Mouse (Mus musculus) hindbrain, embryonic 11.5 days (tissue): ENCODE measurements around the gene Podnl1. TPM values are rescaled to one million over a fixed set of nuclear protein-coding genes. Genes with fewer than 3 reads are reported as not detected.

Experiments used
- ATAC-seq: fragments of 200-750 bp; cut with Nextera tagmentation; 2 replicates; pipeline ENCODE4 v1.8.0; 2017; ENCODE audit warnings: mild to moderate bottlenecking, moderate TSS enrichment, moderate library complexity; ENCODE audit not compliant: low FRiP score
- DNase-seq: peaks from one replicate; pipeline ENCODE4 v3.0.0-alpha.2; 2015; ENCODE audit warnings: low spot score
- H3K27ac ChIP-seq: fragments of 300-500 bp; sonication (generic); 2 replicates; pipeline ENCODE4 v1.5.1; 2014; ENCODE audit warnings: mild to moderate bottlenecking, low read depth, low read length
- H3K27me3 ChIP-seq: fragments of 300-500 bp; sonication (generic); 2 replicates; pipeline ENCODE4 v1.6.1; 2014; ENCODE audit warnings: mild to moderate bottlenecking, low read length, moderate library complexity, mixed read lengths; ENCODE audit not compliant: control insufficient read depth, insufficient read depth
- H3K36me3 ChIP-seq: fragments of 300-500 bp; sonication (generic); 2 replicates; pipeline ENCODE4 v1.6.1; 2014; ENCODE audit warnings: mild to moderate bottlenecking, low read length, moderate library complexity, mixed read lengths; ENCODE audit not compliant: control insufficient read depth, insufficient read depth
- H3K4me1 ChIP-seq: fragments of 300-500 bp; sonication (generic); replicated peaks from 2 replicates; pipeline ENCODE4 v1.6.1; 2014; ENCODE audit warnings: low read length, mixed read lengths; ENCODE audit not compliant: control insufficient read depth, insufficient read depth
- H3K4me2 ChIP-seq: fragments of 300-500 bp; sonication (generic); replicated peaks from 2 replicates; pipeline ENCODE4 v1.6.1; 2014; ENCODE audit warnings: mild to moderate bottlenecking, low read depth, low read length
- H3K4me3 ChIP-seq: fragments of 300-500 bp; sonication (generic); 2 replicates; pipeline ENCODE4 v1.5.1; 2014; ENCODE audit warnings: low read depth, low read length
- H3K9ac ChIP-seq: fragments of 300-500 bp; sonication (generic); 2 replicates; pipeline ENCODE4 v1.6.1; 2014; ENCODE audit warnings: low read depth, low read length
- H3K9me3 ChIP-seq: fragments of 300-500 bp; sonication (generic); 2 replicates; pipeline ENCODE4 v1.6.1; 2016; ENCODE audit warnings: low read length; ENCODE audit not compliant: control insufficient read depth
- WGBS: fragments of 180-500 bp; shearing (Covaris S2); extraction: QIAGEN DNeasy Blood & Tissue Kit; methylation state at CpG from one replicate; pipeline ENCODE4 v1.1.7; 2014; 5-methylcytosine and 5-hydroxymethylcytosine counted together
- polyA plus RNA-seq: library from polyadenylated mRNA; unstranded; fragments of >200 nt; fragmentation: Nextera tagmentation; extraction: Ambion mirVana; gene quantifications from 2 replicates; pipeline ENCODE4 v1.2.1, GENCODE M21; 2014

Podnl1 gene
- polyA plus RNA-seq, 1 experiment from 2014 or later = 0.23 TPM

DNA sequence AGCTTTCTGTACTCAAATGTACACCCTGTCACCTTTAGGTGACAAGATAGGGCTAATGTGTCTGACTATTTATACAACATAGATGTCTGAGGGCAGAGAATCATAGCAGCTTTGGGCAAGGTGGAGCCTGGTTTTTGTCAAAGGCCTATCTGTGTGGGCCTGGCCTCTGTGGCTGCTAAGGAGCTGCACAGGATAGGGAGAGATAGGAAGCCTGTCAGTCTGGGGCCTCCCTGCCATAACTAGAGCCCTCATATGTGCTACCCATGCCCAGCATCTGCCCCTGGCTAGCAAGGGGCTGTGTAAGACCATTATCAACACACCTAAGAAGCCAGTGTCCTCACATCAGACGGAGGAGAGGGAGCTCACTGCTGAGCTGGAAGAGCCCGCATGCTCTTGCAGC lies 41.9 kb downstream of the Podnl1 start:
- Histone ChIP-seq H3K9ac (no peak overlapping the region), H3K36me3 (peaks cover 5% of the 10 kb centered on the region; the same call in 1 of the 2 replicates), H3K4me3 (no peak overlapping the region), H3K4me2 (no peak overlapping the region), H3K27me3 (no peaks in the 10 kb centered on the region), H3K4me1 (no peaks in the 10 kb centered on the region), H3K27ac (no peak overlapping the region), H3K9me3 (no peaks in the 10 kb centered on the region)
- no peak for ATAC-seq
- no peak for DNase-seq
- WGBS = 89% methylated on average over 2 of the region's 2 CpGs

DNA sequence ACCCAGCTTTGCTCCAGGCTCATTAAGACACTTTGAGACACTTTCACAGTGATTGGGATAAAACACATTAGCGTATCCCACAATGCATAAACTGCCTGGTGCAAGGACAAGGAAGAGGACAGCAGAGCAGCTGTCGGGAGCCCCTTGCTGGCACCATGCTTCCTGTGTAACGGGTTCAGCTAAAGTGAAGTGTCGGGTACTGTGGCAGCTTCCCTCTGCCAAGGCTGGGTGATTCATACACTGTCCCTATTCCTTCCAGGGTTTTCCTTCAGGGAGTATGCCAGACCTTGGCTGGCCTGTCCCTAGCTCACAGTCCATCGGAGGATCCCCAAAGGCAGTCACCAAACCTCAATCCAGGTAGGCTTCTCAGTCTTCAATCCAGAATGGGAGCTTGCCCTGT lies 44.3 kb downstream of the Podnl1 start:
- Histone ChIP-seq H3K9ac (no peak overlapping the region), H3K4me1 (no peaks in the 10 kb centered on the region), H3K9me3 (no peaks in the 10 kb centered on the region), H3K4me2 (no peak overlapping the region), H3K27me3 (no peaks in the 10 kb centered on the region), H3K36me3 (peaks cover 17% of the 10 kb centered on the region), H3K4me3 (no peak overlapping the region), H3K27ac (no peak overlapping the region)
- DNase-seq (no peak), ATAC-seq (no peak)
- 93% methylated on average over 5 of the region's 5 CpGs for WGBS

DNA sequence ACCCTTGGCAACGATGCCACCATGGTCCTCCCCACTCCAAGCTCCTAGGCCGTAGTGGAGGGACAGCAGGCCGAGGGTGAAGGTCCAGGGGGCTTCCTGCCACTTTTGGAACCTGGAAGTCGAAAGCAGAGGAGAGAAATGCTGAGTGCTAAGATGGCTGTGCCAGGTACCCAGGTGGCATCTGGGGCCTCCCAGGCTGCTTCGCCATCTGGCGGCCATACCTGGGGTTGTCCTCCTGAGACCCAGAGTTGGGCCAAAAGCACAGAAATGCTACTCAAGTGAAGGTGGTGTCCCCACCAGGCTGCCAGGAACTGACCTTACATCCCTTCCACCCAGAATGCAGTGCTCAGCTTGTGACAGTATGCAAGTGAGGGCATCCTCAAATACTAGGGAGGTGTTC lies 48.1 kb downstream of the Podnl1 start:
- no peaks in the 10 kb centered on the region for H3K27me3 ChIP-seq
- ATAC-seq (no peak), DNase-seq (no peak)
- no peaks in the 10 kb centered on the region for H3K9me3 ChIP-seq
- H3K27ac ChIP-seq = no peak overlapping the region
- H3K4me3 ChIP-seq = no peak overlapping the region
- WGBS = 83% methylated on average over 6 of the region's 6 CpGs
- no peak overlapping the region for H3K9ac ChIP-seq
- H3K36me3 ChIP-seq = peaks cover 18% of the 10 kb centered on the region
- H3K4me1 ChIP-seq = no peaks in the 10 kb centered on the region
- no peak overlapping the region for H3K4me2 ChIP-seq

DNA sequence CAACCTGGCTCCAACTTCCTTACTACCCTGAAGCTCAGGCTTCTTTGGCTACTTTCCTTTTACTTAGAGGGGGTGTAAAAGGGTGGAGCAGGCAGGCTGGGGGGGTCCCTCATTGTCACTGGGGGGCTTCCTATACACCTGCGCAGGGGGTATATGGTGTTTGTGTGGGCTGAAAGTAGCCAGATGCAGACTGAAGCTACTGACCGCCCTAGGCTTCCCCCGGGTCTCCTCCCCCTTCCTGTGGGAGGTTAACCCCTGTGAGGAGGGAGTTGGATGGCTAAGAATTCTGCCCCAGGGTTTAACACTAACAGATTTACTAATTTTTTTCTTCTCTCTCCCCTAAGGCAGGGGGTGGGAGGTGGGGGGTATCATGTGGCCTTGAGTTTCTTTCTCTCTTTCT lies 50.8 kb downstream of the Podnl1 start:
- peaks cover 16% of the 10 kb centered on the region for H3K36me3 ChIP-seq
- DNase-seq = no peak
- no peak overlapping the region for H3K27ac ChIP-seq
- H3K4me2 ChIP-seq = no peak overlapping the region
- ATAC-seq = no peak
- WGBS = 51% methylated on average over 3 of the region's 3 CpGs
- no peak overlapping the region for H3K4me3 ChIP-seq
- no peaks in the 10 kb centered on the region for H3K27me3 ChIP-seq
- peaks cover 19% of the 10 kb centered on the region; the same call in 1 of the 2 replicates for H3K4me1 ChIP-seq
- no peak overlapping the region for H3K9ac ChIP-seq
- H3K9me3 ChIP-seq = no peaks in the 10 kb centered on the region

DNA sequence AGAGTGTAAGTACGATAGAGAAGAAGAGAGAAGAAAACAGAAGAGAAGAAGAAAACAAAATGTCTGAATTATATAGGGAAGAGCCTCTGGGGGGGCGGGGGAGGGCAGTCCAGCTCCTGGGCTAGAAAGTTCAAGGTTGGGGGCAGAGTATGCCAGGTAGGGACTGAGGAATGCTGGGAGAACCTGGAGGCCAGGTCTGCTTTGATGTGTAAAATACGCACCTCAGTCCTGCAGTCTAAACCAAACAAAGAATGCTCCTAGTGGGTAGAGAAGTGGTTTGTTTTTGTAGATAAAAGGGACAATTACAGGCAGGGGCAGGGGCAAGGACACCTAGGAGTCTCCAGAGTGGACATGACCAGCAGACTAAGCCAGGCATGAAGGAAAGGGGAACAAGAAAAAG lies 51.6 kb downstream of the Podnl1 start:
- Histone ChIP-seq H3K4me2 (no peak overlapping the region), H3K36me3 (peaks cover 16% of the 10 kb centered on the region), H3K4me1 (peaks cover 21% of the 10 kb centered on the region; the same call in 1 of the 2 replicates), H3K27ac (no peak overlapping the region), H3K9me3 (no peaks in the 10 kb centered on the region), H3K27me3 (no peaks in the 10 kb centered on the region), H3K9ac (no peak overlapping the region), H3K4me3 (no peak overlapping the region)
- 81% methylated on average over 3 of the region's 3 CpGs for WGBS
- ATAC-seq (no peak), DNase-seq (no peak)

DNA sequence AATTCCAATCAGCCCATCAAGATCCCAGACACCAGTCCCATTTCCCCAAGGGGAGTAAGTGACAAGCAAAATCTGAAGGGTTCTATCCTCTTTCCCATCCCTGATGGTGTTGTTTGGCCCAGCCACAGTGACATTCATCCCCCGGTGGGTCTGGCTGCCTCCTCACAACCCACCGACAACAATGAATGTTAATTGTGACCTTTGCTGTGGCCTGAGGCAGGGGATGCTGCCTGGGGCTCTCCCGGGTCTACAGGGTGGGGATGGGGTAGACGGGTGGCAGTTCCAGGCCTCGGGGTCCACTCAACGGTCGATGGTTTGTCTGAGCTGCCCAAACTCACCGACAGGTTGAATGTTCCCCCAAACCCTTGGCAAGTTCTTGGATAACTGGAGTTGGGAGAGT lies 52.8 kb downstream of the Podnl1 start:
- 68% methylated on average over 8 of the region's 8 CpGs for WGBS
- Histone ChIP-seq H3K4me3 (no peak overlapping the region), H3K4me1 (peaks cover 22% of the 10 kb centered on the region; the same call in 1 of the 2 replicates), H3K36me3 (peaks cover 9% of the 10 kb centered on the region; the same call in 1 of the 2 replicates), H3K9ac (no peak overlapping the region), H3K9me3 (no peaks in the 10 kb centered on the region), H3K27me3 (no peaks in the 10 kb centered on the region), H3K27ac (no peak overlapping the region), H3K4me2 (no peak overlapping the region)
- DNase-seq (no peak), ATAC-seq (no peak)

DNA sequence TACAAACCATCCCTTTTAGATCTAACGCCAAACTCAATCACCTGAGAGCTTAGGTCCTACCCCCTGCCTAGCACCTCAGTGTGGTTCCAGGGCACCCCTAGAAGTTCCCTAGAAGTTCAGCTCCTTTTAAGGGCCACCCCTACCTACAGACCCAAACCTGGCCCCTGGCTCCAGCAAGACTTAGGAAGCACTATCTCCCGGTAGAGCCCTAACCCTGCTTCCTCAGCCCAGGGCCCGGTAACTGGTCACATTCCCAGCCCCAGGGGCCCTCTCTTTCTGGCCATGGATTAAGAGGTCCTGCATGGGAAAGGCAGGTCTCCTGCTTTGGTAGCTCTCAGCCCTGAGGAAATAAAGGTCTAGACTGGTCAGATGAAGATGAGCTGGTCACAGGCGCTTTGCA lies 54.2 kb downstream of the Podnl1 start:
- WGBS = 11% methylated on average over 4 of the region's 4 CpGs
- Histone ChIP-seq H3K4me1 (peaks cover 22% of the 10 kb centered on the region; the same call in 1 of the 2 replicates), H3K9ac (peak overlapping the region; percentile 79), H3K4me2 (peak overlapping the region; percentile 79), H3K4me3 (peak overlapping the region; percentile 18), H3K27ac (peak overlapping the region; percentile 96), H3K36me3 (peaks cover 3% of the 10 kb centered on the region; the same call in 1 of the 2 replicates), H3K27me3 (no peaks in the 10 kb centered on the region), H3K9me3 (no peaks in the 10 kb centered on the region)
- no peak for DNase-seq
- ATAC-seq = no peak; the same call in 1 of the 2 replicates

DNA sequence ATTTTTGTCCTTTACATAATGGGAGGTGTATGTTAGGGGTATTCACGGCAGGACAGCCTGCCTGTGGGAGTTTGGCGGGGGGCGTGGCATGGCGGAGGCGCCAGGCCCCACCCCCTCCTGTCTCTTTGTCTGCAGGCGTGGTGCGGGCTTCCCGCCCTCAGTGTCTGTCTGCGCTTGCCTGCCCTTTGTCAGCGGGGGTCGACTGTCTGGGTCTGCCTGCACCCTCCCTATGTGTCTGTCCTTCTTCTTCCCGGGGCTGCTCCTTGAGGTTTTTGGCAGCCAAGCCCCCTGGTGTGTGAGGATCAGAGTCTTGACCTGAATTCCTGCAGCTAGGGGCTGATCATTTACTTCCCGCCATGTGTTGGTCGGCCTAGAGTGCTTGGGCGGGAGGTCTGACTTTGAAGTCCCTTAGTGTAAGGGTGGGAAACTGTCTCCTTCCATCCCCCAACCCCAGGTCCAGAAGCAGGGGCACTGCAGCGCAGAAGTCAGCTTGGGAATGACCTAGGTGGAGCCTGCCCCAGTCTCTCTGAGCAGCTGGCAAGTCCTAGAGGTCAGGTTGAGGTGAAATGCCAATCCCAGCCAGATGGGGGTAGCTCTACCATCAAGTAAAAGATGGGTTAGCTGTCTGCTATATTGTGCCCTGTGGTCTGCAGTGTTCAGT lies 54.9 kb downstream of the Podnl1 start:
- peak; percentile 86 for DNase-seq
- Histone ChIP-seq H3K36me3 (no peaks in the 10 kb centered on the region; the same call in 1 of the 2 replicates), H3K9ac (peak overlapping the region; percentile 79), H3K27me3 (no peaks in the 10 kb centered on the region), H3K9me3 (no peaks in the 10 kb centered on the region), H3K27ac (peak overlapping the region; percentile 96), H3K4me1 (peaks cover 22% of the 10 kb centered on the region; the same call in 1 of the 2 replicates), H3K4me2 (peak overlapping the region; percentile 79), H3K4me3 (peak overlapping the region; percentile 18)
- WGBS = 0% methylated on average over 16 of the region's 16 CpGs
- peak; percentile 85 for ATAC-seq
